Comparison of ENCODE assay signal across 7 mouse cellular contexts in the genomic region with DNA sequence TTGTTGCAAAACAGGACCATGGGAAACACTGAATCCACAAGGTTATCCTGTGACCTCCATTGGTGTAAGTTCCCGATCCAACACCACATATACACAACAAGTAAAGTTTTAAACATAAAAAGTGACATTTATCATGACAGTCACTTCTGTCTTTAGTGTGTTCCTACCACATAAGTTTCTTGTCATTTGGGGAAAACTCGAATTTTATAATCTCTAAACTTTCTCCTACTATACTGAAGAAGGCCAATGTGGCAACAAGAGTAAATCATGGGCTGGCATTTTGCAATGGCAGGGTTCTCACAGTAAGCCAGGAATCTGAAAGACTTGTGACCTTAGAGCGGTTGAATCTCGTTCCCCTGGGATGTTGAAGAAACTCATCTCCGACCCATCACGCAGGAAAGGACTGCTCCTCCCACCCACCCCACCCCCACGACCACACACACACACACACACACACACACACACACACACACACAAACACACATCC. TPM values are rescaled to one million over a fixed set of nuclear protein-coding genes. Genes with fewer than 3 reads are reported as not detected.
DNase-seq lines count a peak whose midpoint lies in the region; ATAC-seq and TF ChIP-seq lines count a peak whose summit lies in the region.

No protein-coding gene starts in this region.

- H3K4me2 ChIP-seq in lung, embryonic 14.5 days = peak overlapping the region; percentile 76
- peak overlapping the region; percentile 80 for H3K4me2 ChIP-seq in embryonic facial prominence, embryonic 14.5 days (ENCODE audit: low read depth, low read length)
- H3K4me2 ChIP-seq in limb, embryonic 11.5 days (ENCODE audit: low read depth, severe bottlenecking) = peak overlapping the region; percentile 64

- H3K4me3 ChIP-seq in lung, embryonic 14.5 days (ENCODE audit: low read depth, low read length) = peak overlapping the region; percentile 92
- H3K4me3 ChIP-seq in embryonic facial prominence, embryonic 14.5 days (ENCODE audit: low read depth, low read length) = peak overlapping the region; percentile 96
- peak overlapping the region; percentile 95 for H3K4me3 ChIP-seq in limb, embryonic 11.5 days (ENCODE audit: low read depth, low read length)

- no peak overlapping the region for H3K27ac ChIP-seq in lung, embryonic 14.5 days (ENCODE audit: low read depth)
- H3K27ac ChIP-seq in embryonic facial prominence, embryonic 14.5 days (replicated peaks; ENCODE audit: low read depth, low read length) = peak overlapping the region; percentile 67; the same call in 1 of the 2 replicates
- H3K27ac ChIP-seq in limb, embryonic 11.5 days (replicated peaks; ENCODE audit: low read depth, low read length) = no peak overlapping the region

- no peak for ATAC-seq in lung, embryonic 14.5 days (ENCODE audit: insufficient read depth)
- ATAC-seq in embryonic facial prominence, embryonic 14.5 days (ENCODE audit: low read depth) = no peak
- no peak for ATAC-seq in limb, embryonic 11.5 days (ENCODE audit: insufficient number of reproducible peaks, low FRiP score, low TSS enrichment, low read depth)

- 11% methylated on average over 7 of the region's 7 CpGs for WGBS in lung, embryonic 14.5 days
- 19% methylated on average over 7 of the region's 7 CpGs for WGBS in embryonic facial prominence, embryonic 14.5 days
- WGBS in limb, embryonic 11.5 days = 21% methylated on average over 7 of the region's 7 CpGs

- H3K4me1 ChIP-seq in lung, embryonic 14.5 days (ENCODE audit: insufficient read depth) = no peaks in the 10 kb centered on the region
- peaks cover 6% of the 10 kb centered on the region; the same call in 1 of the 2 replicates for H3K4me1 ChIP-seq in embryonic facial prominence, embryonic 14.5 days (ENCODE audit: control insufficient read depth, insufficient read depth, low read length)
- H3K4me1 ChIP-seq in limb, embryonic 11.5 days (ENCODE audit: control insufficient read depth, insufficient read depth, low read length) = no peaks in the 10 kb centered on the region

- H3K36me3 ChIP-seq in lung, embryonic 14.5 days (ENCODE audit: insufficient read depth) = peaks cover 23% of the 10 kb centered on the region
- peaks cover 33% of the 10 kb centered on the region for H3K36me3 ChIP-seq in embryonic facial prominence, embryonic 14.5 days (ENCODE audit: control insufficient read depth, insufficient read depth, low read length)
- H3K36me3 ChIP-seq in limb, embryonic 11.5 days (ENCODE audit: control insufficient read depth, insufficient read depth, low read length) = peaks cover 2% of the 10 kb centered on the region; the same call in 1 of the 2 replicates

- no peaks in the 10 kb centered on the region for H3K9me3 ChIP-seq in lung, embryonic 14.5 days (ENCODE audit: low read depth, low read length)
- H3K9me3 ChIP-seq in embryonic facial prominence, embryonic 14.5 days (ENCODE audit: control insufficient read depth, low read length) = no peaks in the 10 kb centered on the region
- no peaks in the 10 kb centered on the region for H3K9me3 ChIP-seq in limb, embryonic 11.5 days (ENCODE audit: control insufficient read depth, low read length)

- no peaks in the 10 kb centered on the region for H3K27me3 ChIP-seq in lung, embryonic 14.5 days (ENCODE audit: insufficient read depth, low read length)
- H3K27me3 ChIP-seq in embryonic facial prominence, embryonic 14.5 days (replicated peaks; ENCODE audit: control insufficient read depth, insufficient read depth, low read length) = no peaks in the 10 kb centered on the region
- no peaks in the 10 kb centered on the region for H3K27me3 ChIP-seq in limb, embryonic 11.5 days (ENCODE audit: control insufficient read depth, insufficient read depth, low read length)

- H3K9ac ChIP-seq in lung, embryonic 14.5 days = peak overlapping the region; percentile 80
- H3K9ac ChIP-seq in embryonic facial prominence, embryonic 14.5 days (ENCODE audit: low read depth, low read length) = peak overlapping the region; percentile 83
- peak overlapping the region; percentile 79 for H3K9ac ChIP-seq in limb, embryonic 11.5 days (ENCODE audit: low read length)

- DNase-seq in lung, embryonic 14.5 days = peak; percentile 16
- no peak for DNase-seq in lung, postnatal 10 days
- DNase-seq in embryonic facial prominence, embryonic 14.5 days (ENCODE audit: low spot score) = no peak
- DNase-seq in limb, embryonic 11.5 days (ENCODE audit: low spot score) = no peak
- DNase-seq in skeletal muscle tissue, adult 2 months (ENCODE audit: low read depth, low spot score) = peak; percentile 42
- DNase-seq in Muller cell, postnatal 12 days (ENCODE audit: inconsistent ontology term) = no peak
- DNase-seq in layer of hippocampus, adult 11-12 months (ENCODE audit: low spot score) = no peak

- no peak for TF ChIP-seq CTCF in lung, embryonic 14.5 days (IDR thresholded peaks at IDR 0.05; ENCODE audit: low read depth)

RNA-seq across cellular contexts. Expression of gene Ginm1, which starts 12.8 kb away (rescaled TPM):
- 75.8 and 77.7 TPM in 2 replicates for polyA plus RNA-seq in lung, embryonic 14.5 days (2014; fragmentation: Nextera tagmentation; extraction: Ambion mirVana)
- polyA plus RNA-seq in embryonic facial prominence, embryonic 14.5 days (2014; fragmentation: Nextera tagmentation; extraction: Ambion mirVana) = 82.9 and 87.3 TPM in 2 replicates
- 51.4 and 53.9 TPM in 2 replicates for polyA plus RNA-seq in limb, embryonic 11.5 days (2014; fragmentation: Nextera tagmentation; extraction: Ambion mirVana)

RNA-seq across cellular contexts. Expression of gene Ppil4, which starts 12.9 kb away (rescaled TPM):
- polyA plus RNA-seq in lung, embryonic 14.5 days (2014; fragmentation: Nextera tagmentation; extraction: Ambion mirVana) = 39.0 and 41.3 TPM in 2 replicates
- 32.8 and 33.6 TPM in 2 replicates for polyA plus RNA-seq in embryonic facial prominence, embryonic 14.5 days (2014; fragmentation: Nextera tagmentation; extraction: Ambion mirVana)
- polyA plus RNA-seq in limb, embryonic 11.5 days (2014; fragmentation: Nextera tagmentation; extraction: Ambion mirVana) = 46.9 and 51.7 TPM in 2 replicates

RNA-seq across cellular contexts. Expression of gene Zc3h12d, which starts 52.5 kb away (rescaled TPM):
- 0.18 TPM in 2 replicates for polyA plus RNA-seq in lung, embryonic 14.5 days (2014; fragmentation: Nextera tagmentation; extraction: Ambion mirVana)
- polyA plus RNA-seq in embryonic facial prominence, embryonic 14.5 days (2014; fragmentation: Nextera tagmentation; extraction: Ambion mirVana) = 0.11 and 0.24 TPM in 2 replicates
- polyA plus RNA-seq in limb, embryonic 11.5 days (2014; fragmentation: Nextera tagmentation; extraction: Ambion mirVana) = 0.07 TPM in 2 replicates

RNA-seq across cellular contexts. Expression of gene Katna1, which starts 54.0 kb away (rescaled TPM):
- 58.3 TPM in 2 replicates for polyA plus RNA-seq in lung, embryonic 14.5 days (2014; fragmentation: Nextera tagmentation; extraction: Ambion mirVana)
- polyA plus RNA-seq in embryonic facial prominence, embryonic 14.5 days (2014; fragmentation: Nextera tagmentation; extraction: Ambion mirVana) = 48.0 and 51.8 TPM in 2 replicates
- 81.4 and 88.6 TPM in 2 replicates for polyA plus RNA-seq in limb, embryonic 11.5 days (2014; fragmentation: Nextera tagmentation; extraction: Ambion mirVana)

Comparison
In these comparisons a context has a peak if more than half of its experiments do, and no peak if none do; other contexts are left out.
1. DNase-seq: peak in lung, embryonic 14.5 days (single experiment) and skeletal muscle tissue, adult 2 months (single experiment); none in lung, postnatal 10 days (single experiment), embryonic facial prominence, embryonic 14.5 days (single experiment), limb, embryonic 11.5 days (single experiment), Muller cell, postnatal 12 days (single experiment) and layer of hippocampus, adult 11-12 months (single experiment).
2. Peak in every context shown above with its lines, with median percentiles within 50 percentile points of each other: H3K4me2 ChIP-seq, H3K4me3 ChIP-seq and H3K9ac ChIP-seq.